Mouse (Mus musculus) heart, postnatal 0 days (tissue): ENCODE measurements around the gene Sept1. TPM values are rescaled to one million over a fixed set of nuclear protein-coding genes. Genes with fewer than 3 reads are reported as not detected.

Experiments
- ATAC-seq: fragments of 200-750 bp; cut with Nextera tagmentation; 2 replicates; pipeline ENCODE4 v1.8.0; 2017; ENCODE audit warnings: low read depth, moderate number of reproducible peaks, moderate library complexity; ENCODE audit not compliant: insufficient read depth
- DNase-seq: peaks from one replicate; pipeline ENCODE4 v3.0.0-alpha.2; 2016; ENCODE audit warnings: low spot score
- H3K27ac ChIP-seq: fragments of 300-500 bp; sonication (generic); 2 replicates; pipeline ENCODE4 v1.5.1; 2014; ENCODE audit warnings: low read depth, mild to moderate bottlenecking
- H3K27me3 ChIP-seq: fragments of 300-500 bp; sonication (generic); 2 replicates; pipeline ENCODE4 v1.6.1; 2014; ENCODE audit warnings: low read length, mixed read lengths; ENCODE audit not compliant: control insufficient read depth, insufficient read depth
- H3K36me3 ChIP-seq: fragments of 300-500 bp; sonication (generic); replicated peaks from 2 replicates; pipeline ENCODE4 v1.6.1; 2014; ENCODE audit warnings: low read length, mixed read lengths; ENCODE audit not compliant: control insufficient read depth, insufficient read depth
- H3K4me1 ChIP-seq: fragments of 300-500 bp; sonication (generic); 2 replicates; pipeline ENCODE4 v1.6.1; 2014; ENCODE audit warnings: antibody characterized with exemption; ENCODE audit not compliant: control insufficient read depth, insufficient read depth
- H3K4me2 ChIP-seq: fragments of 300-500 bp; sonication (generic); 2 replicates; pipeline ENCODE4 v1.6.1; 2014; ENCODE audit warnings: low read depth, mild to moderate bottlenecking, low read length, moderate library complexity
- H3K4me3 ChIP-seq: fragments of 300-500 bp; sonication (generic); 2 replicates; pipeline ENCODE4 v1.5.1; 2014; ENCODE audit warnings: low read depth, low read length
- H3K9ac ChIP-seq: fragments of 300-500 bp; sonication (generic); replicated peaks from 2 replicates; pipeline ENCODE4 v1.6.1; 2014; ENCODE audit warnings: low read depth, low read length, mixed read lengths
- H3K9me3 ChIP-seq: fragments of 300-500 bp; sonication (generic); replicated peaks from 2 replicates; pipeline ENCODE4 v1.6.1; 2016; ENCODE audit warnings: low read length; ENCODE audit not compliant: control insufficient read depth
- CTCF ChIP-seq: IDR thresholded peaks from 2 replicates; pipeline ENCODE4 v1.5.1; 2016; ENCODE audit warnings: antibody characterized with exemption, control low read depth, low read depth
- EP300 ChIP-seq: IDR thresholded peaks from 2 replicates; pipeline ENCODE4 v1.6.1; 2016; ENCODE audit warnings: antibody characterized with exemption, low read depth
- WGBS: fragments of 180-500 bp; shearing (Covaris S2); extraction: QIAGEN DNeasy Blood & Tissue Kit; methylation state at CpG from one replicate; pipeline ENCODE4 v1.1.7; 2014; 5-methylcytosine and 5-hydroxymethylcytosine counted together
- polyA plus RNA-seq: library from polyadenylated mRNA; unstranded; fragments of >200 nt; fragmentation: Nextera tagmentation; extraction: Ambion mirVana; gene quantifications from 2 replicates; pipeline ENCODE4 v1.2.1, GENCODE M21; 2015
- total RNA-seq: library from RNA; depleted of rRNA; stranded (reverse); fragments of >200 nt; gene quantifications from 2 replicates; pipeline ENCODE4 v1.2.3, GENCODE M21; 2014; ENCODE audit warnings: low replicate concordance

The Sept1 gene
- total and polyA plus RNA-seq, 2 experiments from 2014 or later, result 2.3 to 18.7 TPM

DNA sequence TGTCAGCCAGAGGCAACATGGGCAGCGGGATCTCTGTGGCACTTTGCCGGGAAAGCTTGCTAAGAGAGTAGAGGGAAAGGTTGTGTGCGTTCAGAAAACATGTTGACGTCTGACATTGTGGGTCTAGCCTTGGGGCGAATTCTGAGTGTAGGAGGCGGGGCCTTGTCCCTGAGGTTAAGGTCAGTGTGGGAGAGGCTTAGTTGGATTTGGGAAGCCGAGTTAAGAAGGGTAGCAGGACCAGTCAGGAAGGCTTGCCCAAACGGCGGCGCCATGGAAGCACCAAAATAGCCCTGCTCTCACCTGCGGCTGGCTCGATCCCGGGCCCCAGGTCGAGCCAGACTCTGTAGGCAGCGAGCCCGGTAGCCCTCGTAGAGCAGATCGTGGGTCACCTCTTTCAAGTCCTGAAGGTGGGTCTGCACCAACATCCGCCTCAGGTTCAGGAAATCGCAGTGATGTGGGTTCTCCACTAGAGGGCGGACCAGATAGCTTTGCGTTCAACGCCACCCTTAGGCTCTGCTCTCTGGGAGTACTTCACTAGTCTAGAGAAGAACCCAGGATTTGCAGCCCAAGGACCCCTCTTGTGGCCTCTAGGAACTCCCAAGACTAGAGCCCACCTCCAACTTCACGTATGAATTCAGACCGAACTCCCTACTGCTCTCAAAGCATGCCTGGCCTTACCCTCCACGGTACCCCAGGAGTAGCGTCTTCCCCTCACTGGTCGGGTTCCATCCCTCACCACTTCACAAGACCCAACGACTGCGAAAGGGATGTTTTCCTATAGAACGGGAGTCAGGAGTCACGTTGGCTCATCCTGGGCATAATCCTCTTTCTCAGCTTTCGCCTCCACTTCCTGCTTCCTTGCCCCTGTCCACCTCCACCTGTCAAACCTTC, 17.7 kb downstream of the Sept1 start:
- peaks cover 23% of the 10 kb centered on the region for H3K4me1 ChIP-seq
- no peaks in the 10 kb centered on the region for H3K27me3 ChIP-seq
- peak overlapping the region; percentile 4; the same call in 1 of the 2 replicates for H3K27ac ChIP-seq
- H3K9ac ChIP-seq, result no peak overlapping the region; the same call in 1 of the 2 replicates
- DNase-seq (peak; percentile 65), ATAC-seq (peak; percentile 66)
- WGBS, result 24% methylated on average over 33 of the region's 33 CpGs
- H3K9me3 ChIP-seq, result no peaks in the 10 kb centered on the region
- peak overlapping the region; percentile 44 for H3K4me3 ChIP-seq
- no peaks in the 10 kb centered on the region for H3K36me3 ChIP-seq
- peak overlapping the region; percentile 61 for H3K4me2 ChIP-seq
- no peak for TF ChIP-seq EP300
- TF ChIP-seq CTCF, result peak; percentile 88

DNA sequence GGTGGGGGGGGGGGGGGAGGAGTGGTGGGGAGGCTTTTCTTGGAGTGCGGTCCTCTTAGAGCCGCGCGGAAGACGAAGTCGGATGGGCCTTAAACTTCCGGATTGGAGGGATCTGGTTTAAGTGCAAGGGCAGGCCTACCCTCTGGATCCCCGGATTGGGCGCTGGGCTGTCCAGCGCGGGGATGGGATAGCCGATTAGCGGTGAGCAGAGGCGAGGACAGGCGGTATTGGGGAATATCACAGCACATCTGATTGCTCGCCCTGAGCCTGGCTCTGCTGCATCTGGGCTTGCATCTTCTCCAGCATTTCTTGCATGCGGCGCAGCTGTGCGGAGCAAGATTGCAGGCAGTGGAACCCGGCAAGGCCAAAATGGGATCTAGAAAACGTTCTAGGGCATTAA, 18.4 kb downstream of the Sept1 start:
- Histone ChIP-seq H3K27me3 (no peaks in the 10 kb centered on the region), H3K9me3 (no peaks in the 10 kb centered on the region), H3K4me3 (peak overlapping the region; percentile 44), H3K27ac (peak overlapping the region; percentile 4; the same call in 1 of the 2 replicates), H3K4me1 (peaks cover 23% of the 10 kb centered on the region), H3K9ac (no peak overlapping the region; the same call in 1 of the 2 replicates), H3K36me3 (no peaks in the 10 kb centered on the region), H3K4me2 (peak overlapping the region; percentile 61)
- ATAC-seq (no peak), DNase-seq (no peak)
- TF ChIP-seq CTCF, result no peak
- WGBS, result 41% methylated on average over 21 of the region's 21 CpGs

DNA sequence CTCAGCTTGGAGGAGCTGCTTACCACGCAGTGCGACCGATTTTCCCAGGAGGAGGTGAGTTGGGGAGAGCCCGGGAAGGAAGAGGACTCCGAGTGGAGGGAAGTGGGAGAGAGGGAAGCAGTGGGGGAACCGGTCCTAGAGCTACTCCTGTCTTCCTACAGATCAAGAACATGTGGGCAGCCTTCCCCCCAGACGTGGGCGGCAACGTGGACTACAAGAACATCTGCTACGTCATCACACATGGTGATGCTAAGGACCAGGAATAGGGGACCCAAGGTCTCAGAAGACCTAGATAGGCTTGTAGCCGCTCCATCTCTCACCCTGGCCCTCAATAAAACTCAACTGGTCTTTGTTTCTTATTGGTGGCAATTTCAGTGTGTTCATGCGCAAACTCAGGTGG, 19.0 kb downstream of the Sept1 start:
- WGBS, result 58% methylated on average over 12 of the region's 12 CpGs
- Histone ChIP-seq H3K4me3 (no peak overlapping the region), H3K36me3 (no peaks in the 10 kb centered on the region), H3K4me2 (peak overlapping the region; percentile 61; the same call in 1 of the 2 replicates), H3K27me3 (no peaks in the 10 kb centered on the region), H3K4me1 (peaks cover 23% of the 10 kb centered on the region), H3K9me3 (no peaks in the 10 kb centered on the region), H3K27ac (no peak overlapping the region), H3K9ac (no peak overlapping the region)
- DNase-seq (no peak), ATAC-seq (no peak)
- TF ChIP-seq CTCF, result no peak
- TF ChIP-seq EP300, result no peak

DNA sequence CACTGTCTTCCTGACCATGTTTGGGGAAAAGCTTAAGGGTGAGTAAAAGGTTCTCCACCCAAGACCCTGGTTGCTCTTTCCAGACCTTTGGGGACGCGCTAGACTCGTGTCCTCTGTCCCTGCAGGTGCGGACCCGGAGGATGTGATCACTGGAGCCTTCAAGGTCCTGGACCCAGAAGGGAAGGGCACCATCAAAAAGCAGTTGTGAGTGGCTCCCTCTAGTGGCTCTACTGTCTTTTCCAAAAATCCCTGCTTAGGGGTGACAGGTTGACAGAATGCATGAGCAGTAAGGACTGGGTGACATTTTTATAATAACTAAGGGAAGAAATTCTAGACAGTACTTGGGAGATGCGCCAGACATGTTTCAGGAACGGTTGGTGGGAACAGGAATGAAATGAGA, 19.4 kb downstream of the Sept1 start:
- no peak overlapping the region for H3K27ac ChIP-seq
- H3K4me2 ChIP-seq, result no peak overlapping the region
- no peaks in the 10 kb centered on the region for H3K36me3 ChIP-seq
- peak; percentile 66 for TF ChIP-seq CTCF
- TF ChIP-seq EP300, result no peak
- no peak for DNase-seq
- no peak for ATAC-seq
- H3K4me1 ChIP-seq, result peaks cover 23% of the 10 kb centered on the region
- H3K9ac ChIP-seq, result no peak overlapping the region
- no peaks in the 10 kb centered on the region for H3K27me3 ChIP-seq
- H3K4me3 ChIP-seq, result no peak overlapping the region
- H3K9me3 ChIP-seq, result no peaks in the 10 kb centered on the region
- WGBS, result 43% methylated on average over 7 of the region's 7 CpGs

DNA sequence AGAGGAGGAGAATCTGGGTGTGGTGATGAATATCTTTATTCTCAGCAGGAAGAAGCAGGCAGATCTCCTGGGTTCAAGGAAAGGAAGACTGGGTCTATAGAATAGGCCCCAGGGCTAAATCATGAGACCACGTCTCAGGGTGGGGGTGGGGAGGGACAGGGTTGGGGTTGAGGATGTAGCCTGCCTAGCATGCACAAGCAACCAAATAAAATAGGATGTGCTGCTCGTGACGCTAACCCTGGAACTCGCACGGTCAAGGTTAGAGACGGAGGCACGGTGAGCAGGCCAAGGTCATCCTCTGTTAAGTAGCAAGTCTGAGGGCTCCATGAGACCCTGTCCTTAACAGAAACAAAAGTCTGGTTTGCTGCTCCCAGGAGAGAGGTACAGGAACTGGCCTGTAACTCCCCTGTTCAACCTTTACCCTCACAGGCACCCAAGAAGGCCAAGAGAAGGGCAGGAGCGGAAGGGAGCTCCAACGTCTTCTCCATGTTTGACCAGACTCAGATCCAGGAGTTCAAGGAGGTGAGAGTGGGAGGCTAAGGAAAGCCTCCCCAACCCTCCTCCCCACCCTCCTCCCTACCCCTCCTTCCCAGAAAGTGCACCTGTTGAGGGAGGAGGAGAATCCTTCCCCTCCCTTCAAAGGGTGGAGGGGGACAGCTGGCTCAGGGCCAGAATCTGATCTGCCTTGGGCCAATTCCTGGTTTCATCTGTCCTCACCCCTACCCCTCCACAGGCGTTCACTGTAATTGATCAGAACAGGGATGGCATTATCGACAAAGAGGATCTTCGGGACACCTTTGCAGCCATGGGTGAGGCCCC, 20.3 kb downstream of the Sept1 start:
- Histone ChIP-seq H3K27ac (no peak overlapping the region), H3K4me1 (peaks cover 18% of the 10 kb centered on the region), H3K36me3 (no peaks in the 10 kb centered on the region), H3K9ac (no peak overlapping the region), H3K9me3 (no peaks in the 10 kb centered on the region), H3K4me2 (no peak overlapping the region), H3K27me3 (no peaks in the 10 kb centered on the region), H3K4me3 (no peak overlapping the region)
- TF ChIP-seq EP300 (no peak), CTCF (no peak)
- 91% methylated on average over 12 of the region's 12 CpGs for WGBS
- ATAC-seq (no peak), DNase-seq (no peak)
